ENCODE assay signal across 12 mouse cellular contexts in genomic region chr2:153559613-153560152, GRCm38 (mm10). TPM values are rescaled to one million over a fixed set of nuclear protein-coding genes. Genes with fewer than 3 reads are reported as not detected.
A peak's percentile ranks its signal among the peaks of the same experiment; 100 is the strongest.
DNase-seq lines count a peak whose midpoint lies in the region; ATAC-seq and TF ChIP-seq lines count a peak whose summit lies in the region.
"Had no signal": no experiment of that assay in that cellular context is flagged by ENCODE, and none has a peak within 500 bp of the region (broad histone marks: within the 10 kb centered on the region; RNA-seq: fewer than 3 reads in every experiment).

No protein-coding gene starts in this region.

- H3K4me1 ChIP-seq in forebrain, postnatal 0 days (ENCODE audit: insufficient read depth), result 0 out of 2 replicates have a peak, but pooled peaks cover 15% of the 10 kb centered on the region
- peaks cover 44% of the 10 kb centered on the region for H3K4me1 ChIP-seq in forebrain, embryonic 10.5 days

- TF ChIP-seq CTCF in forebrain, postnatal 0 days (IDR thresholded peaks at IDR 0.05; ENCODE audit: low read depth), result no peak
- TF ChIP-seq CTCF in left cerebral cortex, adult 2 months (IDR thresholded peaks at IDR 0.05), result no peak

- no peak overlapping the region for H3K9ac ChIP-seq in forebrain, postnatal 0 days
- H3K9ac ChIP-seq: limb, embryonic 12.5 days had no signal

- DNase-seq in forebrain, postnatal 0 days, result peak; percentile 5
- no peak for DNase-seq in forebrain, embryonic 10.5 days (ENCODE audit: extremely low spot score, low spot score)
- peak; percentile 23 to 54 for DNase-seq in left cerebral cortex, adult 18-20 months (ENCODE audit: low spot score in 2 of 2)
- no peak for DNase-seq in left cerebral cortex, adult 2 months (ENCODE audit: extremely low spot score in 1 of 2, low spot score in 2 of 2)
- peak; percentile 64 for DNase-seq in thymus, postnatal 0 days (ENCODE audit: low spot score)
- no peak for DNase-seq in thymus, adult 18-20 months
- DNase-seq in thymus, postnatal 4 days, result peak; percentile 48
- no peak for DNase-seq in lung, adult 18-20 months
- DNase-seq: cerebellum, adult 2 months; kidney, adult 8-10 months had no signal

- H3K4me3 ChIP-seq in forebrain, postnatal 0 days (ENCODE audit: low read depth, low read length), result no peak overlapping the region
- H3K4me3 ChIP-seq in forebrain, embryonic 10.5 days, result no peak overlapping the region
- H3K4me3 ChIP-seq in left cerebral cortex, adult 2 months, result no peak overlapping the region

- intact Hi-C loops in left cerebral cortex, adult 2 months (cut with DNase I), result loop anchor here (2.0 kb wide), 1 partner anchor 29 kb away; no protein-coding TSS in a partner anchor

- no peaks in the 10 kb centered on the region for H3K9me3 ChIP-seq in forebrain, postnatal 0 days (ENCODE audit: low read length)
- no peaks in the 10 kb centered on the region for H3K9me3 ChIP-seq in forebrain, embryonic 10.5 days
- H3K9me3 ChIP-seq: G1E had no signal

- ATAC-seq in forebrain, postnatal 0 days, result no peak

- H3K36me3 ChIP-seq in forebrain, postnatal 0 days (ENCODE audit: insufficient read depth), result no peaks in the 10 kb centered on the region
- H3K36me3 ChIP-seq in forebrain, embryonic 10.5 days (replicated peaks), result no peaks in the 10 kb centered on the region
- H3K36me3 ChIP-seq: G1E; limb, embryonic 12.5 days had no signal

- H3K27ac ChIP-seq in forebrain, postnatal 0 days (ENCODE audit: low read depth, low read length), result peak overlapping the region; percentile 16; the same call in 1 of the 2 replicates
- H3K27ac ChIP-seq in forebrain, embryonic 10.5 days, result no peak overlapping the region
- no peak overlapping the region for H3K27ac ChIP-seq in left cerebral cortex, adult 2 months
- H3K27ac ChIP-seq: limb, embryonic 12.5 days had no signal

- no peak overlapping the region for H3K4me2 ChIP-seq in forebrain, postnatal 0 days (ENCODE audit: low read depth)

- H3K27me3 ChIP-seq in forebrain, postnatal 0 days (ENCODE audit: insufficient read depth, low read length), result no peaks in the 10 kb centered on the region
- H3K27me3 ChIP-seq in forebrain, embryonic 10.5 days (ENCODE audit: poor library complexity, severe bottlenecking), result peaks cover 42% of the 10 kb centered on the region

- 43% methylated on average over 8 of the region's 8 CpGs for WGBS in forebrain, postnatal 0 days
- 78% methylated on average over 8 of the region's 8 CpGs for WGBS in forebrain, embryonic 10.5 days

RNA-seq across cellular contexts. Expression of gene Nol4l, which starts 29.9 kb away (rescaled TPM):
- total RNA-seq in forebrain, postnatal 0 days (2014; rRNA removed), result 57.4 and 58.5 TPM in 2 replicates
- 20.5 and 28.0 TPM in 2 replicates for polyA plus RNA-seq in forebrain, postnatal 0 days (2015; fragmentation: Nextera tagmentation; extraction: Ambion mirVana)
- 11.7 and 12.3 TPM in 2 replicates for polyA plus RNA-seq in forebrain, embryonic 10.5 days (2016; fragmentation: Nextera tagmentation; extraction: Ambion mirVana)
- 10 to 100 TPM; 44.0 to 55.2 TPM for total RNA-seq in left cerebral cortex, adult 18-20 months (2021)
- total RNA-seq in left cerebral cortex, adult 2 months (2021), result 10 to 100 TPM; 45.0 to 51.3 TPM
- polyA plus RNA-seq in thymus, postnatal 0 days (2015; fragmentation: Nextera tagmentation; extraction: Ambion mirVana), result 1.9 and 2.0 TPM in 2 replicates

Comparison
In these comparisons a context has a peak if more than half of its experiments do, and no peak if none do; other contexts are left out.
1. DNase-seq: peak in forebrain, postnatal 0 days (single experiment), left cerebral cortex, adult 18-20 months (2 of 2), thymus, postnatal 0 days (single experiment) and thymus, postnatal 4 days (single experiment); none in forebrain, embryonic 10.5 days (single experiment), left cerebral cortex, adult 2 months (0 of 2), thymus, adult 18-20 months (0 of 2) and lung, adult 18-20 months (0 of 2).